Mouse (Mus musculus): ENCODE results near the gene Fam92b.

Gene Fam92b

DNA sequence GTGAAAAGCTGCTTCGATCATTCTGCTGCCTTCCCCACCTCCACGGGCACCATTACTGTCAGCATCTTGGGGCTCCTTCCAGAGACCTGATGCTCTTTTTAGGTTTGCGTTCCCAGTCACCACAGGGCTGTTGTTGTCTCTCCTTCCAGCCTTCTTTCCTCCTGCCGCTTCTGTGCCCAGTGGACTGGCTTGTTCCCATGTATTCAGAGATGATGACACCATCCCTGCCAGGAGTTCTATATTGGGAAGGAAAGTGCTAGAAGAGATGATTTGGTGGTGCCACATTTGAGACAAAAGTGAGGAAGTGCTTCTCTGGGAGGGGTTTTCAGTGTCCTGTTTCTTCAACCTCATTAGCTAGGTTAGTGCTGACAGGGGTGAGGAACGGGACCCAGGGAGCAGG, 58.4 kb downstream of the Fam92b start:
- TF ChIP-seq GATA4 (IDR thresholded peaks at IDR 0.05; ENCODE audit: insufficient replicate concordance, low read length) = no peak

DNA sequence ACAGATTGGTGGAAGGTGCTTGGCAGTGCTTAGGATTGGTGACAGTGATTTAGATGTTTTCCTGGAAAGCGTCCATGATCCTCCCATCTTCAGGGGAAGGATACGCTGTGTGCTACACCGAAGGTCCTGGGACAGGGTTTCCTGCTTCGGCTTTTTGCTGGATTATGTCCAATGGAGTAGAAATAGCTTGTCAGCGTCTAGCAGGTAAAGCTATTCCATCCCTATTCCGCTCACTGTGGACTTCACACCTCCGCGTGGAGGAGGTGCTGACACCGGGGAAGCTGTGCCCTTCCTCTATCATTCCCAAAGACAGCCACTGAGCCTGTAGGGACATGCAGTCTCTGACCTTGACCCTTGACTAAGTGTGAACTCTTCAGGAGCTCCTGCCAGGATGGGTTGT, 59.1 kb downstream of the Fam92b start:
- no peak for TF ChIP-seq GATA4 (IDR thresholded peaks at IDR 0.05; ENCODE audit: insufficient replicate concordance, low read length)

DNA sequence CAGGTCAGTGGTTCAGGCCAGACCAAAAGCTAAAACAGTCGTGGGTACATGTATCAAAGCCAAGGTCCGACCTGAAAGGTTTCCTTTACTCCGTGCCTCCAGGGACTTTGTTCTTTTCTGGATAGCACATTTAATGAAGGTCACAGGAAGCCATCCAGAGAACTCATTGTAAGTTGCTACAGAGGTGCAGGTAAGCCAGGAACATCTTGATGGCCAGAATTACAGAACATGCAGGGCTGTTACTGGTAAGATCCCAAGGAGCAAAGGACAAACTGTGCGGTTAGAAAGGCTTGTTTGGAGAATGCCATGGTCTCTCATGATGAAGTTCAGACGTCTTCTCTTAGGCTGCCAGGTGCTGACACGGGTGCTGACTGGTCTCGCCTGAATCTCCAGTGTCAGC, 60.7 kb downstream of the Fam92b start:
- no peak for TF ChIP-seq GATA4 (IDR thresholded peaks at IDR 0.05; ENCODE audit: insufficient replicate concordance, low read length)

Measured in liver, adult (tissue).